Mouse (Mus musculus) bone marrow, adult 2 months (tissue): ENCODE measurements around the gene Sbp.

Experiments used
- CTCF ChIP-seq: fragments of 200-500 bp; IDR thresholded peaks from 2 replicates; pipeline ENCODE4 v1.5.1; 2011; ENCODE audit warnings: low read length, control low read depth; ENCODE audit not compliant: control insufficient read depth, insufficient read depth
- POLR2A ChIP-seq: fragments of 200-500 bp; IDR thresholded peaks from 2 replicates; pipeline ENCODE4 v1.6.1; 2011; ENCODE audit warnings: low read depth, mild to moderate bottlenecking, control low read depth, low read length, borderline replicate concordance; ENCODE audit not compliant: control insufficient read depth

DNA sequence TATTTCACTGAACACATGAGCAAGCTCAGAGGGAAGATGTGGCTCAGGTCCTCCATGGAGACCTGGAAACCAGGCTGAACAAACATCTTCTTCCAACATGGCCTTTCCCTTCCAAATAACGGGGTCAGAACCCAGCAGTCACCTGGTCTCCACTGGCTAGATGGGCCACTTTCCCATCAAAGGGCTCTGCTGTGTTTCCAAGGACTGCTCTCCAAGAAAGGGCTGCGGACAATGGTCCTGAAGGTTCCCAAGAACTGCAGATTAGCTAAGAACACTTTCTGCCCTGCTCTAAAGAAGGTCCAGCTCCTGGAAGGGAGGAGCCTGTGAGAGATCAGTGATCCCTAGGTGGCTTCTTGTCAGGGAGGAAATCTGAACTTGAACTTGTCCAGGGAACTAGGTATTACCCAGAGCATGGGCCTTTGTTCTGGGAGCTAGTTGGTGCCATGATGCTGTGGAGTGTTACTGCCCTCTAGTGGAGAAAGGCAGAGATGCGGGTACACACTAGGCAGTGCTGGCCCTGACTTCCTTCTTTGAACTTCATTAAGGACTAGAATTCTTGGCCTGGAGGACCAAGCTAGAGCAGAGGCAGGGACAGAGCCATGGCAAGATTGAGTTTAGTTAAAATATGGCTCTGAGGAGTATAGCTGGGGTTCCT lies 18.7 kb downstream of the Sbp start:
- TF ChIP-seq CTCF (peak; percentile 99), POLR2A (no peak)
